Mouse (Mus musculus) small intestine, adult 2 months (tissue): ENCODE data around the gene Hnf1a.

Experiments used
- CTCF ChIP-seq: fragments of 200-500 bp; IDR thresholded peaks from 2 replicates; pipeline ENCODE4 v1.5.1; 2012; ENCODE audit warnings: low read depth, mild to moderate bottlenecking, control low read depth, inconsistent platforms, low read length, moderate library complexity, mixed read lengths; ENCODE audit not compliant: insufficient replicate concordance, insufficient read length; ENCODE audit errors: extremely low read depth
- POLR2A ChIP-seq: fragments of 200-500 bp; IDR thresholded peaks from 2 replicates; pipeline ENCODE4 v1.6.1; 2012; ENCODE audit warnings: low read depth, mild to moderate bottlenecking, control low read depth, inconsistent platforms, low read length, moderate library complexity

DNA sequence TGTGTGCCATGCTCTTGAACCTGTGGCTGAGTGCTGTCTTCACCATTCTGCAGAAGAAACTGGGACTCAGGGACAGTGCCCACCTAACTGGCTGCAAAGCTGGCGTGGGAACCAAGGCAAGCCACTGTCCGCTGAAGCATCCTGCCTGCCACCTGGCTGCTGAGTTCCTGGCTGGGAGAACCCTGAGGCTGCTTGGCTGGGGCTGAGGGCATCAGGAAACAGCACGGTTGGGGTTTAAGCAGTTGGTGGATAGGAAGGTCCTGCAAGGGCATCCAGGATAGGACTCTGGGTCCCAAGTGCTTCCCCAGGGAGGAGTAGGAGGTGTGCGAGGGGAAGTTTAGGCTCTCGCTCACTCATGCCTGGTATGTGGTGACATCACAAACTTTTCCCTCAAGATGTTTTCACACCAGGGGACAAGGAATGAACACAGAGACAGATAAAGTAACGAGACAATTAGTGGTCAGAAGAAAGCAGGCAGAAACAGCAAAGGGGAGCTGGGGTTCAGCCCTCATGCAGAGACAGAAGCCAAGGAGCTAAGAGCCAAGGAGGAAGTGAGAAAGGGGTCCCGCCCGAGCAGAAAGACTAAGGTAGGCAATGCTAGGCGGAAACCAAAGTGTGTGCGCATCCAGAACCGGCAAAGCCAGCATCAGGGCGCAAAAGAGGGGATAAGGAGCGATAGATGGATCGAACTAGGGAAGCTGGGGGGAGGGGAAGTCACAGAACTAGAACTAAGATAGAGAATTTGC, 3.2 kb downstream of the Hnf1a start:
- TF ChIP-seq POLR2A: 0 out of 2 replicates have a peak, but pooled peaks have one; percentile 16
- TF ChIP-seq CTCF: no peak
